Mouse (Mus musculus) neural tube, embryonic 10.5 days (tissue): ENCODE data around the gene Zfp940.

Experiments used
- DNase-seq: peaks from one replicate; pipeline ENCODE4 v3.0.0-alpha.2; 2017; ENCODE audit warnings: low spot score; ENCODE audit errors: extremely low spot score

Zfp940 gene

GRCm38 (mm10) chr7:29812244-29812643 is 41.2 kb downstream of the Zfp940 start:
- DNase-seq: no peak

GRCm38 (mm10) chr7:29807046-29807445 is 46.4 kb downstream of the Zfp940 start:
- DNase-seq: no peak

- peak; percentile 19 for DNase-seq
These were observed 60.6 kb downstream of the Zfp940 start for GRCm38 (mm10) chr7:29792906-29793305.

GRCm38 (mm10) chr7:29785888-29786287 is 67.6 kb downstream of the Zfp940 start:
- no peak for DNase-seq

- no peak for DNase-seq
These were observed 68.4 kb downstream of the Zfp940 start for GRCm38 (mm10) chr7:29785023-29785422.

- peak; percentile 94 for DNase-seq
These were observed 69.5 kb downstream of the Zfp940 start, which contains the start of gene Zfp30 for GRCm38 (mm10) chr7:29783871-29784551. Gene Zfp30 (plus strand): TSS chr7:29783998.
